In genomic region chr6:8956743-8957528, GRCm38 (mm10) we compare ENCODE assay signal across 12 mouse cellular contexts. TPM values are rescaled to one million over a fixed set of nuclear protein-coding genes. Genes with fewer than 3 reads are reported as not detected.
DNase-seq lines count a peak whose midpoint lies in the region; ATAC-seq and TF ChIP-seq lines count a peak whose summit lies in the region.
"Had no signal": no experiment of that assay in that cellular context is flagged by ENCODE, and none has a peak within 500 bp of the region (broad histone marks: within the 10 kb centered on the region; RNA-seq: fewer than 3 reads in every experiment).

No protein-coding gene starts in this region.

- H3K36me3 ChIP-seq in forebrain, embryonic 13.5 days (ENCODE audit: poor library complexity, severe bottlenecking) = no peaks in the 10 kb centered on the region
- H3K36me3 ChIP-seq in midbrain, embryonic 11.5 days (ENCODE audit: control insufficient read depth, insufficient read depth, low read length) = no peaks in the 10 kb centered on the region
- H3K36me3 ChIP-seq: liver, embryonic 15.5 days had no signal

- peaks cover 39% of the 10 kb centered on the region for H3K4me1 ChIP-seq in forebrain, embryonic 13.5 days
- peaks cover 19% of the 10 kb centered on the region for H3K4me1 ChIP-seq in midbrain, embryonic 11.5 days (ENCODE audit: control insufficient read depth, insufficient read depth, low read length)
- H3K4me1 ChIP-seq: liver, embryonic 15.5 days had no signal

- H3K9me3 ChIP-seq in forebrain, embryonic 13.5 days (replicated peaks) = no peaks in the 10 kb centered on the region
- no peaks in the 10 kb centered on the region for H3K9me3 ChIP-seq in midbrain, embryonic 11.5 days (ENCODE audit: control insufficient read depth, low read length)
- H3K9me3 ChIP-seq: liver, embryonic 15.5 days had no signal

- H3K9ac ChIP-seq in forebrain, embryonic 13.5 days = peak overlapping the region; percentile 21; the same call in 1 of the 2 replicates
- 0 out of 2 replicates have a peak overlapping the region, but pooled peaks have one; percentile 20 for H3K9ac ChIP-seq in midbrain, embryonic 11.5 days (ENCODE audit: low read length)
- H3K9ac ChIP-seq: liver, embryonic 15.5 days had no signal

- H3K27ac ChIP-seq in left cerebral cortex, adult 2 months = no peak overlapping the region
- peak overlapping the region; percentile 44 for H3K27ac ChIP-seq in forebrain, embryonic 13.5 days
- no peak overlapping the region for H3K27ac ChIP-seq in midbrain, embryonic 11.5 days (ENCODE audit: low read depth, low read length)
- H3K27ac ChIP-seq: gastrocnemius, adult 2 months; liver, embryonic 15.5 days had no signal

- peaks cover 54% of the 10 kb centered on the region for H3K27me3 ChIP-seq in forebrain, embryonic 13.5 days
- peaks cover 46% of the 10 kb centered on the region for H3K27me3 ChIP-seq in midbrain, embryonic 11.5 days (ENCODE audit: control insufficient read depth, insufficient read depth, low read length)

- peak overlapping the region; percentile 57 for H3K4me2 ChIP-seq in forebrain, embryonic 13.5 days
- peak overlapping the region; percentile 54 for H3K4me2 ChIP-seq in midbrain, embryonic 11.5 days
- H3K4me2 ChIP-seq: liver, embryonic 15.5 days had no signal

- peak overlapping the region; percentile 21; the same call in 1 of the 2 replicates for H3K4me3 ChIP-seq in left cerebral cortex, adult 2 months
- H3K4me3 ChIP-seq in forebrain, embryonic 13.5 days = peak overlapping the region; percentile 34
- peak overlapping the region; percentile 21 for H3K4me3 ChIP-seq in midbrain, embryonic 11.5 days (ENCODE audit: low read depth, low read length)
- H3K4me3 ChIP-seq: gastrocnemius, adult 2 months; liver, embryonic 15.5 days; myocyte had no signal

- no peak for TF ChIP-seq CTCF in left cerebral cortex, adult 2 months (IDR thresholded peaks at IDR 0.05)

- WGBS in forebrain, embryonic 13.5 days = under 1% methylated on average over 25 of the region's 25 CpGs
- WGBS in midbrain, embryonic 11.5 days = 1% methylated on average over 25 of the region's 25 CpGs

- intact Hi-C loops in left cerebral cortex, adult 2 months (cut with DNase I) = no loop called here
- intact Hi-C loops in heart, postnatal 36 days (cut with DNase I) = no loop called here

- DNase-seq in left cerebral cortex, adult 2 months (ENCODE audit: extremely low spot score in 1 of 2, low spot score in 2 of 2) = no peak
- no peak for DNase-seq in left cerebral cortex, adult 18-20 months (ENCODE audit: low spot score in 2 of 2)
- peak; percentile 95 for DNase-seq in midbrain, embryonic 11.5 days (ENCODE audit: low spot score, missing footprints)
- DNase-seq in right cerebral cortex, postnatal 4 days = peak; percentile 34
- DNase-seq in urinary bladder, adult 2 months (ENCODE audit: low spot score) = no peak
- DNase-seq in heart, postnatal 36 days = no peak
- DNase-seq in layer of hippocampus, postnatal 36 days = no peak
- DNase-seq: gastrocnemius, adult 2 months had no signal

- ATAC-seq in forebrain, embryonic 13.5 days = peak; percentile 83
- peak; percentile 90 for ATAC-seq in midbrain, embryonic 11.5 days (ENCODE audit: low FRiP score)

RNA-seq across cellular contexts. Expression of gene Nxph1, which starts 8.7 kb away (rescaled TPM):
- total RNA-seq in left cerebral cortex, adult 2 months (2021) = 10 to 100 TPM; 41.0 to 44.1 TPM
- total RNA-seq in left cerebral cortex, adult 18-20 months (2021) = 10 to 100 TPM; 39.7 to 42.9 TPM
- 23.9 and 31.6 TPM in 2 replicates for polyA plus RNA-seq in forebrain, embryonic 13.5 days (2015; fragmentation: Nextera tagmentation; extraction: Ambion mirVana)
- polyA plus RNA-seq in midbrain, embryonic 11.5 days (2014; fragmentation: Nextera tagmentation; extraction: Ambion mirVana) = 4.8 and 5.2 TPM in 2 replicates
- polyA plus RNA-seq in urinary bladder, adult 2 months (2012; rRNA removed) = 0.44 and 0.52 TPM in 2 replicates
- not detected for total RNA-seq in heart, postnatal 36 days (2021)
- 10 to 100 TPM; 35.8 to 38.6 TPM for total RNA-seq in layer of hippocampus, postnatal 36 days (2021)
- total RNA-seq: gastrocnemius, adult 2 months; heart, postnatal 25 days had no signal
- polyA plus RNA-seq: myocyte had no signal

Comparison
In these comparisons a context has a peak if more than half of its experiments do, and no peak if none do; other contexts are left out.
1. DNase-seq: peak in midbrain, embryonic 11.5 days (single experiment) and right cerebral cortex, postnatal 4 days (single experiment); none in left cerebral cortex, adult 2 months (0 of 2), left cerebral cortex, adult 18-20 months (0 of 2), urinary bladder, adult 2 months (single experiment), heart, postnatal 36 days (0 of 2) and layer of hippocampus, postnatal 36 days (0 of 2).
2. RNA of gene Nxph1, which starts 8.7 kb away (total RNA-seq): 41.0 to 44.1 TPM in left cerebral cortex, adult 2 months, 39.7 to 42.9 TPM in left cerebral cortex, adult 18-20 months and 35.8 to 38.6 TPM in layer of hippocampus, postnatal 36 days; not detected in heart, postnatal 36 days; every median in the first group is over 10 times any median in the second.
3. Peak in every context shown above with its lines, with median percentiles within 50 percentile points of each other: H3K4me3 ChIP-seq.